Mouse (Mus musculus) testis, adult 2 months (tissue): ENCODE measurements at regions not wholly inside any gene's neighbourhood (a gene's known extent, or its start where the extent isn't known, plus 50 kb on each side); places are given as distances from the start of the nearest gene placed in this dataset.

Experiments used
- CTCF ChIP-seq: fragments of 200-500 bp; IDR thresholded peaks from 2 replicates; pipeline ENCODE4 v1.5.1; 2012; ENCODE audit warnings: low read depth, mild to moderate bottlenecking, inconsistent platforms, low read length, moderate library complexity; ENCODE audit not compliant: control insufficient read depth, insufficient read depth, insufficient replicate concordance
- POLR2A ChIP-seq: fragments of 200-500 bp; IDR thresholded peaks from 2 replicates; pipeline ENCODE4 v1.6.1; 2012; ENCODE audit warnings: low read depth, mild to moderate bottlenecking, inconsistent platforms, low read length, moderate library complexity; ENCODE audit not compliant: control insufficient read depth

GRCm38 (mm10) chr6:94772391-94772790 lies 72.4 kb upstream of the Lrig1 start:
- TF ChIP-seq CTCF (no peak), POLR2A (no peak)
